Mouse (Mus musculus): ENCODE results near the gene Ttyh3.

- no peak for TF ChIP-seq CTCF (IDR thresholded peaks at IDR 0.05; ENCODE audit: low read depth)
- TF ChIP-seq EP300 (IDR thresholded peaks at IDR 0.05; ENCODE audit: low read depth), result no peak
These were observed 54.0 kb downstream of the Ttyh3 start for GRCm38 (mm10) chr5:140594846-140595245.
